9 mouse cellular contexts compared by ENCODE assay signal in the genomic region with DNA sequence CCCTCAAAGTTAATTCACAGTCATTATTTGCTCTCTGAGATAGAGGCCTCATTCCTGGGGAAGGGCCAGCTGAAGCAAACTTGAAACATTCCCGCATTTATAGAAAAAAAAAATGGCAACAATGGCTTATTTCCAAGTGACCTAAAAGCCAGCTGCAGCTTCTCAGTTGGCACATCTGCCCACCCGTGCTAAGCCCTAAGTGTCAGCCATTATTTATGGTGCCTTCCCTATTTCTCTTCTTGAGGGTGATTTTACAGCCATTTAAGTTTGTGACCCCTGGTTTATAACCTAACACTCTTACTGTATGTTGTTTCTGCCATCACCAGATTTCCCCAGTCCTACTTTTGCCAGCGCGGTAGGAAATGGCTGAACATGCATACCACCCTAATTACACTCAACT. TPM values are rescaled to one million over a fixed set of nuclear protein-coding genes. Genes with fewer than 3 reads are reported as not detected.
DNase-seq lines count a peak whose midpoint lies in the region; ATAC-seq and TF ChIP-seq lines count a peak whose summit lies in the region.
"Had no signal": no experiment of that assay in that cellular context is flagged by ENCODE, and none has a peak within 500 bp of the region (broad histone marks: within the 10 kb centered on the region; RNA-seq: fewer than 3 reads in every experiment).

No protein-coding gene starts in this region.

- 68% methylated on average over 4 of the region's 4 CpGs for WGBS in cerebellum, adult 2 months
- 9% methylated on average over 4 of the region's 4 CpGs for WGBS in kidney, embryonic 15.5 days
- 48% methylated on average over 4 of the region's 4 CpGs for WGBS in heart, embryonic 16.5 days
- 63% methylated on average over 4 of the region's 4 CpGs for WGBS in midbrain, embryonic 16.5 days

- no peak for DNase-seq in cerebellum, adult 2 months
- no peak for DNase-seq in cerebellum, postnatal 4 days (ENCODE audit: low spot score in 2 of 2)
- no peak for DNase-seq in kidney, adult 18-20 months
- DNase-seq in frontal cortex, postnatal 14 days (ENCODE audit: low spot score in 2 of 2) = no peak
- DNase-seq in cerebellum, adult 11 months = no peak

- no peak for TF ChIP-seq POLR2A in cerebellum, adult 2 months (IDR thresholded peaks at IDR 0.05; ENCODE audit: borderline replicate concordance, insufficient read depth, low read length)

- peak overlapping the region; percentile 98 for H3K4me2 ChIP-seq in kidney, embryonic 15.5 days
- H3K4me2 ChIP-seq in heart, embryonic 16.5 days (ENCODE audit: low read depth, low read length) = peak overlapping the region; percentile 89
- H3K4me2 ChIP-seq in midbrain, embryonic 16.5 days (ENCODE audit: low read length) = peak overlapping the region; percentile 97; the same call in 1 of the 2 replicates

- H3K27me3 ChIP-seq in cerebellum, adult 2 months (ENCODE audit: control insufficient read depth, insufficient read depth, low read length) = no peaks in the 10 kb centered on the region
- no peaks in the 10 kb centered on the region for H3K27me3 ChIP-seq in kidney, embryonic 15.5 days
- no peaks in the 10 kb centered on the region for H3K27me3 ChIP-seq in heart, embryonic 16.5 days (ENCODE audit: control insufficient read depth, insufficient read depth, low read length)
- H3K27me3 ChIP-seq in midbrain, embryonic 16.5 days (ENCODE audit: control insufficient read depth, insufficient read depth, low read depth, low read length) = no peaks in the 10 kb centered on the region

- no peaks in the 10 kb centered on the region; the same call in 1 of the 2 replicates for H3K4me1 ChIP-seq in cerebellum, adult 2 months (ENCODE audit: control insufficient read depth, insufficient read depth, low read length)
- H3K4me1 ChIP-seq in kidney, embryonic 15.5 days = peaks cover 13% of the 10 kb centered on the region
- peaks cover 7% of the 10 kb centered on the region for H3K4me1 ChIP-seq in heart, embryonic 16.5 days (ENCODE audit: control insufficient read depth, insufficient read depth, low read length)
- H3K4me1 ChIP-seq in midbrain, embryonic 16.5 days (ENCODE audit: control insufficient read depth, insufficient read depth, low read length) = peaks cover 12% of the 10 kb centered on the region

- no peak for ATAC-seq in kidney, embryonic 15.5 days (replicated peaks; ENCODE audit: low FRiP score)
- no peak for ATAC-seq in heart, embryonic 16.5 days (replicated peaks; ENCODE audit: extremely low read depth, insufficient read depth, low FRiP score)
- no peak for ATAC-seq in midbrain, embryonic 16.5 days
- ATAC-seq: Patski had no signal

- no peaks in the 10 kb centered on the region for H3K9me3 ChIP-seq in kidney, embryonic 15.5 days (replicated peaks)
- no peaks in the 10 kb centered on the region for H3K9me3 ChIP-seq in heart, embryonic 16.5 days (replicated peaks; ENCODE audit: control insufficient read depth, low read length)
- H3K9me3 ChIP-seq in midbrain, embryonic 16.5 days (replicated peaks; ENCODE audit: control insufficient read depth, low read length, poor library complexity, severe bottlenecking) = no peaks in the 10 kb centered on the region

- no peak overlapping the region for H3K9ac ChIP-seq in kidney, embryonic 15.5 days
- H3K9ac ChIP-seq in heart, embryonic 16.5 days (ENCODE audit: low read length) = peak overlapping the region; percentile 79
- no peak overlapping the region for H3K9ac ChIP-seq in midbrain, embryonic 16.5 days (ENCODE audit: low read depth, low read length)

- TF ChIP-seq CTCF in cerebellum, adult 2 months (IDR thresholded peaks at IDR 0.05; ENCODE audit: borderline replicate concordance, insufficient read depth, low read depth, low read length) = no peak

- no peak overlapping the region for H3K4me3 ChIP-seq in cerebellum, adult 2 months (replicated peaks; ENCODE audit: insufficient read depth, low read depth, low read length)
- no peak overlapping the region for H3K4me3 ChIP-seq in kidney, embryonic 15.5 days (replicated peaks)
- H3K4me3 ChIP-seq in heart, embryonic 16.5 days (ENCODE audit: low read length) = peak overlapping the region; percentile 62
- H3K4me3 ChIP-seq in midbrain, embryonic 16.5 days (ENCODE audit: low read depth, low read length) = no peak overlapping the region

- H3K36me3 ChIP-seq in kidney, embryonic 15.5 days = no peaks in the 10 kb centered on the region
- H3K36me3 ChIP-seq in heart, embryonic 16.5 days (ENCODE audit: control insufficient read depth, insufficient read depth) = no peaks in the 10 kb centered on the region
- no peaks in the 10 kb centered on the region for H3K36me3 ChIP-seq in midbrain, embryonic 16.5 days (ENCODE audit: control insufficient read depth, insufficient read depth, low read length)

- H3K27ac ChIP-seq in cerebellum, adult 2 months (ENCODE audit: insufficient read depth, low read length) = peak overlapping the region; percentile 42; the same call in 1 of the 2 replicates
- H3K27ac ChIP-seq in kidney, embryonic 15.5 days = no peak overlapping the region
- peak overlapping the region; percentile 87 for H3K27ac ChIP-seq in heart, embryonic 16.5 days (ENCODE audit: low read length)
- peak overlapping the region; percentile 55 for H3K27ac ChIP-seq in midbrain, embryonic 16.5 days (ENCODE audit: low read length)

RNA-seq across cellular contexts. Expression of a gene that starts 11.3 kb away (rescaled TPM):
- polyA plus RNA-seq in cerebellum, adult 2 months (2012; rRNA removed) = 0.13 and 0.25 TPM in 2 replicates
- polyA plus RNA-seq in kidney, embryonic 15.5 days (2015; fragmentation: Nextera tagmentation; extraction: Ambion mirVana) = 0.34 and 0.45 TPM in 2 replicates
- polyA plus RNA-seq in heart, embryonic 16.5 days (2015; fragmentation: Nextera tagmentation; extraction: Ambion mirVana) = 30.9 and 39.1 TPM in 2 replicates
- polyA plus RNA-seq in midbrain, embryonic 16.5 days (2015; fragmentation: Nextera tagmentation; extraction: Ambion mirVana) = 0.12 and 1.1 TPM in 2 replicates

Comparison
In these comparisons a context has a peak if more than half of its experiments do, and no peak if none do; other contexts are left out.
1. RNA of a gene that starts 11.3 kb away (polyA plus RNA-seq): 30.9 to 39.1 TPM in heart, embryonic 16.5 days; 0.12 to 1.1 TPM in midbrain, embryonic 16.5 days, 0.34 to 0.45 TPM in kidney, embryonic 15.5 days and 0.13 to 0.25 TPM in cerebellum, adult 2 months; every median in the first group is over 10 times any median in the second.
2. Peak in every context shown above with its lines, with median percentiles within 50 percentile points of each other: H3K4me2 ChIP-seq.